Mouse (Mus musculus) forebrain, embryonic 10.5 days (tissue): ENCODE data around the gene Mcu. TPM values are rescaled to one million over a fixed set of nuclear protein-coding genes. Genes with fewer than 3 reads are reported as not detected.

Source experiments
- DNase-seq: peaks from one replicate; pipeline ENCODE4 v3.0.0-alpha.2; 2017; ENCODE audit warnings: low spot score; ENCODE audit errors: extremely low spot score
- H3K27ac ChIP-seq: fragments of 300-500 bp; sonication (generic); 2 replicates; pipeline ENCODE4 v1.5.1; 2016; ENCODE audit warnings: mild to moderate bottlenecking
- H3K27me3 ChIP-seq: fragments of 300-500 bp; sonication (generic); 2 replicates; pipeline ENCODE4 v1.6.1; 2016; ENCODE audit warnings: mild to moderate bottlenecking; ENCODE audit not compliant: poor library complexity, severe bottlenecking
- H3K36me3 ChIP-seq: fragments of 300-500 bp; sonication (generic); replicated peaks from 2 replicates; pipeline ENCODE4 v1.6.1; 2016; ENCODE audit warnings: mild to moderate bottlenecking, moderate library complexity
- H3K4me1 ChIP-seq: fragments of 300-500 bp; sonication (generic); 2 replicates; pipeline ENCODE4 v1.6.1; 2016
- H3K4me3 ChIP-seq: fragments of 300-500 bp; sonication (generic); 2 replicates; pipeline ENCODE4 v1.5.1; 2016; ENCODE audit warnings: mild to moderate bottlenecking, moderate library complexity
- H3K9me3 ChIP-seq: fragments of 300-500 bp; sonication (generic); 2 replicates; pipeline ENCODE4 v1.6.1; 2016; ENCODE audit warnings: mild to moderate bottlenecking, moderate library complexity
- WGBS: fragments of 180-500 bp; shearing (Covaris S2); methylation state at CpG from one replicate; pipeline ENCODE4 v1.1.7; 2016; 5-methylcytosine and 5-hydroxymethylcytosine counted together
- polyA plus RNA-seq: library from polyadenylated mRNA; unstranded; fragments of >200 nt; fragmentation: Nextera tagmentation; extraction: Ambion mirVana; gene quantifications from 2 replicates; pipeline ENCODE4 v1.2.1, GENCODE M21; 2016

Mcu gene
- polyA plus RNA-seq, 1 experiment from 2014 or later = 19.1 TPM

- 81% methylated on average over 8 of the region's 8 CpGs for WGBS
- Histone ChIP-seq H3K4me3 (no peak overlapping the region), H3K36me3 (peaks cover 3% of the 10 kb centered on the region; the same call in 1 of the 2 replicates), H3K9me3 (no peaks in the 10 kb centered on the region), H3K27ac (no peak overlapping the region), H3K4me1 (peaks cover 3% of the 10 kb centered on the region; the same call in 1 of the 2 replicates), H3K27me3 (no peaks in the 10 kb centered on the region)
- DNase-seq = no peak
These were observed 14.4 kb downstream of the Mcu start for GRCm38 (mm10) chr10:59602043-59602442.

- Histone ChIP-seq H3K36me3 (peaks cover 3% of the 10 kb centered on the region; the same call in 1 of the 2 replicates), H3K27ac (no peak overlapping the region), H3K9me3 (no peaks in the 10 kb centered on the region), H3K4me3 (no peak overlapping the region), H3K27me3 (no peaks in the 10 kb centered on the region), H3K4me1 (peaks cover 3% of the 10 kb centered on the region; the same call in 1 of the 2 replicates)
- WGBS = 92% methylated on average over 8 of the region's 8 CpGs
- no peak for DNase-seq
These were observed 16.0 kb downstream of the Mcu start for GRCm38 (mm10) chr10:59600516-59600915.

GRCm38 (mm10) chr10:59593826-59594570 lies 22.5 kb downstream of the Mcu start:
- H3K27ac ChIP-seq = no peak overlapping the region
- 84% methylated on average over 13 of the region's 13 CpGs for WGBS
- no peaks in the 10 kb centered on the region for H3K4me1 ChIP-seq
- H3K9me3 ChIP-seq = no peaks in the 10 kb centered on the region
- H3K27me3 ChIP-seq = no peaks in the 10 kb centered on the region
- peaks cover 3% of the 10 kb centered on the region; the same call in 1 of the 2 replicates for H3K36me3 ChIP-seq
- no peak overlapping the region for H3K4me3 ChIP-seq
- no peak for DNase-seq

GRCm38 (mm10) chr10:59590606-59591005 lies 25.9 kb downstream of the Mcu start:
- Histone ChIP-seq H3K27ac (no peak overlapping the region), H3K4me1 (no peaks in the 10 kb centered on the region), H3K27me3 (no peaks in the 10 kb centered on the region), H3K9me3 (no peaks in the 10 kb centered on the region), H3K4me3 (no peak overlapping the region), H3K36me3 (no peaks in the 10 kb centered on the region)
- 97% methylated on average over 9 of the region's 9 CpGs for WGBS
- no peak for DNase-seq

- Histone ChIP-seq H3K27ac (no peak overlapping the region), H3K4me3 (no peak overlapping the region), H3K9me3 (no peaks in the 10 kb centered on the region), H3K4me1 (no peaks in the 10 kb centered on the region), H3K36me3 (no peaks in the 10 kb centered on the region), H3K27me3 (no peaks in the 10 kb centered on the region)
- 93% methylated on average over 13 of the region's 13 CpGs for WGBS
- DNase-seq = no peak
These were observed 26.6 kb downstream of the Mcu start for GRCm38 (mm10) chr10:59589856-59590255.

- Histone ChIP-seq H3K36me3 (no peaks in the 10 kb centered on the region), H3K27me3 (no peaks in the 10 kb centered on the region), H3K9me3 (no peaks in the 10 kb centered on the region), H3K27ac (no peak overlapping the region), H3K4me3 (no peak overlapping the region), H3K4me1 (no peaks in the 10 kb centered on the region)
- no peak for DNase-seq
- WGBS = 89% methylated on average over 7 of the region's 7 CpGs
These were observed 27.1 kb downstream of the Mcu start for GRCm38 (mm10) chr10:59589420-59589819.

- Histone ChIP-seq H3K36me3 (peaks cover 3% of the 10 kb centered on the region), H3K4me3 (no peak overlapping the region), H3K27ac (no peak overlapping the region), H3K27me3 (no peaks in the 10 kb centered on the region), H3K4me1 (no peaks in the 10 kb centered on the region), H3K9me3 (no peaks in the 10 kb centered on the region)
- 93% methylated on average over 7 of the region's 7 CpGs for WGBS
- no peak for DNase-seq
These were observed 28.4 kb downstream of the Mcu start for GRCm38 (mm10) chr10:59588135-59588534.

- 93% methylated on average over 15 of the region's 15 CpGs for WGBS
- Histone ChIP-seq H3K4me1 (peaks cover under 1% of the 10 kb centered on the region), H3K27me3 (no peaks in the 10 kb centered on the region), H3K4me3 (no peak overlapping the region), H3K27ac (no peak overlapping the region), H3K9me3 (no peaks in the 10 kb centered on the region), H3K36me3 (peaks cover 8% of the 10 kb centered on the region)
- DNase-seq = no peak
These were observed 29.7 kb downstream of the Mcu start for GRCm38 (mm10) chr10:59586821-59587220.

GRCm38 (mm10) chr10:59585621-59586020 lies 30.9 kb downstream of the Mcu start:
- peaks cover 7% of the 10 kb centered on the region for H3K4me1 ChIP-seq
- no peak for DNase-seq
- H3K27ac ChIP-seq = no peak overlapping the region
- no peaks in the 10 kb centered on the region for H3K27me3 ChIP-seq
- WGBS = 91% methylated on average over 5 of the region's 5 CpGs
- H3K4me3 ChIP-seq = no peak overlapping the region
- H3K36me3 ChIP-seq = peaks cover 8% of the 10 kb centered on the region
- no peaks in the 10 kb centered on the region for H3K9me3 ChIP-seq

- peaks cover 22% of the 10 kb centered on the region for H3K4me1 ChIP-seq
- WGBS = 76% methylated on average over 1 of the region's 1 CpGs
- no peak for DNase-seq
- H3K27me3 ChIP-seq = no peaks in the 10 kb centered on the region
- no peaks in the 10 kb centered on the region for H3K9me3 ChIP-seq
- H3K36me3 ChIP-seq = peaks cover 8% of the 10 kb centered on the region
- no peak overlapping the region for H3K4me3 ChIP-seq
- H3K27ac ChIP-seq = no peak overlapping the region
These were observed 34.5 kb downstream of the Mcu start for GRCm38 (mm10) chr10:59581826-59582543.

GRCm38 (mm10) chr10:59580593-59581149 lies 35.8 kb downstream of the Mcu start:
- Histone ChIP-seq H3K27ac (no peak overlapping the region), H3K27me3 (no peaks in the 10 kb centered on the region), H3K9me3 (no peaks in the 10 kb centered on the region), H3K36me3 (peaks cover 8% of the 10 kb centered on the region), H3K4me1 (peaks cover 28% of the 10 kb centered on the region), H3K4me3 (no peak overlapping the region)
- DNase-seq = no peak
- 87% methylated on average over 3 of the region's 3 CpGs for WGBS

GRCm38 (mm10) chr10:59579645-59580044 lies 36.8 kb downstream of the Mcu start:
- 93% methylated on average over 3 of the region's 3 CpGs for WGBS
- Histone ChIP-seq H3K4me3 (no peak overlapping the region), H3K9me3 (peaks cover under 1% of the 10 kb centered on the region; the same call in 1 of the 2 replicates), H3K27me3 (no peaks in the 10 kb centered on the region), H3K27ac (no peak overlapping the region), H3K4me1 (peaks cover 28% of the 10 kb centered on the region), H3K36me3 (peaks cover 8% of the 10 kb centered on the region)
- DNase-seq = no peak
